Mouse (Mus musculus) myocyte (in vitro differentiated cells): ENCODE data around the gene Top2a.

Source experiments
- CEBPB ChIP-seq: IDR thresholded peaks from 2 replicates; pipeline ENCODE4 v1.6.1; 2011; ENCODE audit warnings: mild to moderate bottlenecking, moderate library complexity; ENCODE audit not compliant: poor library complexity, insufficient read depth, severe bottlenecking
- E2F4 ChIP-seq: IDR thresholded peaks from one replicate; pipeline ENCODE4 v1.6.1; 2011; ENCODE audit warnings: mild to moderate bottlenecking, control low read depth, moderate library complexity; ENCODE audit not compliant: insufficient read depth
- MAX ChIP-seq: IDR thresholded peaks from one replicate; pipeline ENCODE4 v1.6.1; 2011; ENCODE audit warnings: low read depth, mild to moderate bottlenecking, control low read depth
- MYOD1 ChIP-seq, 3 experiments: IDR thresholded peaks; one replicate each; pipeline ENCODE4 v1.6.1; 2011; ENCODE audit warnings: control low read depth in 2 of 3, low read depth in 2 of 3, mild to moderate bottlenecking in 2 of 3, moderate library complexity in 1 of 3; ENCODE audit not compliant: insufficient read length in 2 of 3, control insufficient read depth in 1 of 3
- MYOG ChIP-seq, 3 experiments: IDR thresholded peaks; one replicate each; pipeline ENCODE4 v1.6.1; 2011; ENCODE audit warnings: control low read depth in 2 of 3, low read depth in 2 of 3, mild to moderate bottlenecking in 2 of 3; ENCODE audit not compliant: insufficient read length in 2 of 3, control insufficient read depth in 1 of 3, insufficient read depth in 1 of 3
- POLR2A ChIP-seq: IDR thresholded peaks from one replicate; pipeline ENCODE4 v1.6.1; 2011; ENCODE audit warnings: low read depth, mild to moderate bottlenecking, control low read depth, moderate library complexity; ENCODE audit not compliant: insufficient read length
- POLR2AphosphoS2 ChIP-seq: IDR thresholded peaks from one replicate; pipeline ENCODE4 v1.6.1; 2011; ENCODE audit warnings: low read depth, control low read depth; ENCODE audit not compliant: insufficient read length
- REST ChIP-seq: IDR thresholded peaks from one replicate; pipeline ENCODE4 v1.6.1; 2011; ENCODE audit warnings: mild to moderate bottlenecking, control low read depth, moderate library complexity; ENCODE audit not compliant: insufficient read depth, insufficient read length
- SRF ChIP-seq: IDR thresholded peaks from one replicate; pipeline ENCODE4 v1.6.1; 2011; ENCODE audit warnings: low read depth; ENCODE audit not compliant: control insufficient read depth, insufficient read length
- TCF12 ChIP-seq: IDR thresholded peaks from one replicate; pipeline ENCODE4 v1.6.1; 2011; ENCODE audit warnings: mild to moderate bottlenecking, control low read depth; ENCODE audit not compliant: poor library complexity, insufficient read depth, severe bottlenecking
- TCF3 ChIP-seq: IDR thresholded peaks from one replicate; pipeline ENCODE4 v1.6.1; 2011; ENCODE audit warnings: low read depth, control low read depth; ENCODE audit not compliant: insufficient read length
- USF1 ChIP-seq: IDR thresholded peaks from one replicate; pipeline ENCODE4 v1.6.1; 2011; ENCODE audit warnings: low read depth, mild to moderate bottlenecking, control low read depth, moderate library complexity

DNA sequence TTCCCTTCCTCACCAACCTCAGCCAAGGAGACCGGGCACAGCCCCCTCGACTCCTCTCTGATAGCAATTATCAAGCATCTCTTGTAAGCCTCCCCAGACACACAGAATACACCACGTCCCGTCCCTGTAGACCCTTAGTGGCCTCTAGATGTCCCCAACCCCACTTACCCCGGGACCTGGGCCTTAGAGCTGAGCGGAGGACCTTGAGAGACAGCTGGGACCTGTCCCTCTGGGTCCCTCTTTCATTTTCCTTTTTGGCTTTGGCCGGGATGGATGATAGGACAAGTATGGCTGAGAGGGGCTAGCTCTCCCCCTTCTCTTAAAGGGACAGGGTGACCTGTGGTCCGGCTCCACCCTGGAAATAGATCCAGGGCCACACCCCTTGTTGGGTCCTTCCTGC lies 40.4 kb downstream of the Top2a start:
- no peak for TF ChIP-seq POLR2A
- TF ChIP-seq USF1, result no peak
- no peak for TF ChIP-seq TCF12
- TF ChIP-seq E2F4, result no peak
- TF ChIP-seq MAX, result no peak
- TF ChIP-seq MYOG (IDR thresholded peaks at IDR 0.05; ENCODE audit: control insufficient read depth in 1 of 3, insufficient read depth in 1 of 3, insufficient read length in 2 of 3, low read depth in 2 of 3), result no peak
- TF ChIP-seq TCF3, result no peak
- TF ChIP-seq MYOD1 (IDR thresholded peaks at IDR 0.05; ENCODE audit: control insufficient read depth in 1 of 3, insufficient read length in 2 of 3, low read depth in 2 of 3), result no peak
- no peak for TF ChIP-seq REST
- TF ChIP-seq SRF, result no peak
- no peak for TF ChIP-seq CEBPB
- TF ChIP-seq POLR2AphosphoS2, result no peak
